Mouse (Mus musculus) frontal cortex, postnatal 25 days (tissue): Measurements from ENCODE around the gene S100pbp.

ENCODE experiments used
- DNase-seq, 2 experiments: peaks; one replicate each; pipeline ENCODE4 v3.0.0; 2022; ENCODE audit warnings: low spot score in 2 of 2

Gene S100pbp

DNA sequence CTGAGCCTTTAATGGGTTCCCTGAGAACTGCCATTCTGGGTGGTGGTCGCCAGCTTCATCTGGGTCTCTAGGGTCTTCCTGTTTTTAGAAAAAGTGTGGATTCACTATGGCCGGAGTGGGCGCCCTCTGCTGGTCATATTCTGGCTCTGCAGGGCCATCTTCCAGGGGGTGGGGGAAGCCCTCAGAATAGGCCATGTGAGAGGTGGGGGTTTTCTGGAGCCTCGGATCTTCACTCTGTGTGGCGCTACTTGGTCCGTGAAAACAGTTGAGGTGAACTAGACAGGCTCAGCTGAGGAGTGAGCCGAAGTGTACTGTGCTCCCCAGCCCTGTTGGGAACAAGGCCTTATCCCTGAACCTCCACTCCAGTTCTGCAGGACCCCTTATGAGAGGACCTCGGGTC is 59.4 kb downstream of the S100pbp start:
- DNase-seq: no peak

GRCm38 (mm10) chr4:129129387-129129786 is 60.1 kb downstream of the S100pbp start:
- DNase-seq: no peak

- DNase-seq: no peak
Observed at GRCm38 (mm10) chr4:129128582-129129338, 60.8 kb downstream of the S100pbp start.

- no peak for DNase-seq
Observed at GRCm38 (mm10) chr4:129125736-129126451, 63.6 kb downstream of the S100pbp start.

DNA sequence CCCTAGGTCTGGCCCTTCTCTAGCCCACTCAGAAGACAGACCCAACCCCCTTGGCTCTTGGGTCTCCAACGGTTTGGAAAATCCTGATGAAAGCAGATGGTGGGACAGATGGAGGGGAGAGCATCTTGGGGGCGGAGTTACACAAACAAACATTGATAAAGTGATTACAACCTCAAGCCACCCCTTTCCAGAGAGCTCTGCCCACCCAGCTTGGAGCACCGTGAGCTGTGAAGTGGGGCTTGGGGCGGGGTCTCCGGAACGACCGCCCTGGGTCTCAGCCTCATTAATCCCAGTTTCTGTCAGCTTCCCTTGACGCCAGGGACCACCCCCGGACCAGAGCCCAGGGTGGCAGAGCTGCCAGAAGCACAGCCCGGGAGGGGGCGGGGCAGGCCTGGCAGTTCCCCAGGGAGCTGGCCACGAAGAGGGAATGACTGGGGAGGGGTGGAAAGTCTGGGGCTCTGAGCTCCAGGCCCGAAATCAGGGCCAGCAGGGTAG is 64.8 kb downstream of the S100pbp start:
- DNase-seq: no peak

GRCm38 (mm10) chr4:129122719-129123118 is 66.8 kb downstream of the S100pbp start:
- DNase-seq: no peak

- DNase-seq: no peak
Observed at GRCm38 (mm10) chr4:129122107-129122506, 67.4 kb downstream of the S100pbp start.

DNA sequence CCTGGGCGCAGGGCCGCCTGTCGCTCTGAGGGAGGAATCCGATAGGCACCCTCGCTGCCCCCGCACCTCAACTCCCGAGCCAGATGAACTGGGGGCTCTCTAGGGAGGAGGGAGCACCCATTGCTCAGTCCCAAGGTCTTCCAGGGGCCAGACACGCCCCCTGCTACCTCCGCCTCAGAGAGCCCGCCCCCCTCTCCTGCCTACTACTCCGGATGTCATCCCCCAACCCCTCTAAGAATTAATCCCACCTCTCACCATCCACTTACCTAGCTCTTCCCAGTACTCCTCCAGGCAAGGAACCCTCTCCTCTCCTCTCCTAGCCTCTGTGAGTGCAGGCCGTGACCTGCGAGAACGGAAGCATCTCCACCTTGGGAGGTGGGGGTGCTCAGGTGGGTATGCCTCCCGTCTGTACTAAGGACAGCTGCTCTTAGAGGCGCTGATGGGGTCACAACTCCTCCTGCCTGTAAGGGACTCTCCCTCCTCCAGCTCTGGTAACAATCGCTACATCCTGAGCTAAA is 67.9 kb downstream of the S100pbp start, which contains the start of gene Hpca:
Hpca (minus strand) TSS at position 468 of the 518 bp plus-strand sequence.
- DNase-seq: no peak

GRCm38 (mm10) chr4:129120520-129121445 is 68.7 kb downstream of the S100pbp start:
- DNase-seq: peak in 1 of 2 experiments; percentile 48

- DNase-seq: no peak
Observed at GRCm38 (mm10) chr4:129119708-129120107, 69.8 kb downstream of the S100pbp start.

DNA sequence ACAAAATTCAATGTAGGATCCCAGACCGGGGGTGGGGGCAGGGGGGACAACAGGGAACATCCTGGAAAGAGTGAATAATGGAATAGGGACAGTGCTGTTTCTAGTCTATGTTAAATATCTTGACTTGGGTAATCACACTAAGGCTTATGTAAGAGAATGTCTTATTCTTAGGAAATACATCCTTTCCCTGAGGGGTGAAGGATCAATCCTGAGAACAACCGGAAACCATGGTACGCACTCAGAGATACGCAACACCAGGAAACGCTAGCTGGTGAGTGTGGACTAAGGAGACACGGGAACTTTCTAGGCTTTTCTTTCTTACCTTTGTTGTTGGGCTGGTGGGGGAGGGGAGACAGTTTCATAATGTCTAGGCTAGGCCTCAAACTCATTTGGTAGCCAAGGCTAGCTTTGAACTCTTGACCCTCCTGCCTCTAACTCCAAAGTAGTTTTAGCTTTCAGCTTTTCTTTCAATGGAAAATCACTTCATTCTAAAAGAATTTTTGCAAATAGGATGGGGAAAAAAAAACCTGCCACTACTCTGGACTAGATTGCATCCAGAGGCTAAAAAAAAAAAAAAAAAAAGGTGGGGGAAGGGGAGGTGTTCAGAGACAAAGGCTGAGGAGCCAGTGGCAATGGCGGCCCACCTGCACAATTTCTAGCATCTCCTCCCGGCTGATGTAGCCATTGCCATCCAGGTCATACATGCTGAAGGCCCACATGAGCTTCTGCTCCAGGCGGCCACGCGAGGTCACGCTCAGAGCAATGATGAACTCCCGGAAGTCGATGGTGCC is 71.6 kb downstream of the S100pbp start:
- no peak for DNase-seq

DNA sequence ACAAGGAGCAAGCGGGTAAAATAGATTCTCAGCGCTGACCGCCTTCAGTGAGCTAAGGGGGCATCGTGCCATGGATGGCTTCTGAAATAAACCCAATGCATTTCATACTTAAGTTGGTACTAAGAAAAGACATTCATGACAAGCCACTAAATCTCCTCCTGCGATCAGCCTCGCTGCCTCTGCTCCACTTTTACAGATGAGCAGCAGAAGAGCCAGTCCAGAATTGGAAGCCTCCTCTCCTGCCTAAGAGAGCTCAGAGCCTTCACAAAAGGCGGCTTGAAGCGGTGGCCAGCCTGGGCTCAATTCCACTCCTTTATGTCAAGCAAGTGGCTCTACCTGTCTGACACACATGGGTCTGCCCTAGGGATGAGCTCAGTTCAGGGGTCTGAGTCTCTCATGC is 72.8 kb downstream of the S100pbp start:
- no peak for DNase-seq

GRCm38 (mm10) chr4:129113083-129113988 is 76.2 kb downstream of the S100pbp start:
- peak; percentile 69 to 83 for DNase-seq

DNA sequence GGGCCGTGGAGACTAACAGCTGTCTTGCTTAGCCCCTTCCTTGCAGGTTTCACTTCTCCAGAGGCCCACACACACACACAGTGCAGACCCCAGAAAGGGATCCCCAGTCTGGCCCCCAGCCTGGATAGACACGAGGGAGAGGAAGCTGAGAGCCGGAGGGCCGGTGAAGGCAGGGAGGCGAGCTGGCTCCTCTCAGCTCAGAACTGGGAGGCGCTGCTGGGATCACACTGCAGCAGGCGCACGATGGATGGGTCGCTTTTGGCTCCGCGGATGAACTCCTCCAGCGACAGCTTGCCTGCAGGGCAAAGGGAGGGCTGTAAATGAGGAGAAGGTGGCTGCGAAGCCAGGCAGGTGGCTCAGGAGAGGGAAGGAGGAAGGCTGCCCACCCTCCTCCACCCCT is 77.3 kb downstream of the S100pbp start:
- DNase-seq: no peak

GRCm38 (mm10) chr4:129111350-129111749 is 78.2 kb downstream of the S100pbp start:
- no peak for DNase-seq

DNA sequence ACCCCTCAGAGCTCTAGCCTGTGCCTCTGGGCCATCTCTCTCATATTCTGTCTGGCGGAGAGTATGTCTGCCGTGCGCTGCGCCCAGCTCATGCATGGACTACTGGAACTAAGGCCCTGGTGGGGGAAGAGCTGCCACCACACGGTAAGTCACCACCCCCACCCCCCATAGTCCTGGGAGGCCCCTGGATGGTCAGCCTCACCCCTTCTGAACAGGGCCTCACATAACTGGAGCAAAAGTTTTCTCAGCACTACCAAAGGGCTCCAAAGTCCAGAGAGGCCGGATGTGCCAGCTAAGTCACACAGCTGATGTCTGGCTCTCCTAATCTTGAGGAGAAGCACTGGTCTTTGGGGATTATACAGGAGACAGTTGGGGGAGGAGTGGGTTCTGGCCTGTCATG is 78.7 kb downstream of the S100pbp start:
- DNase-seq: no peak

GRCm38 (mm10) chr4:129108624-129109023 is 80.9 kb downstream of the S100pbp start:
- no peak for DNase-seq

DNA sequence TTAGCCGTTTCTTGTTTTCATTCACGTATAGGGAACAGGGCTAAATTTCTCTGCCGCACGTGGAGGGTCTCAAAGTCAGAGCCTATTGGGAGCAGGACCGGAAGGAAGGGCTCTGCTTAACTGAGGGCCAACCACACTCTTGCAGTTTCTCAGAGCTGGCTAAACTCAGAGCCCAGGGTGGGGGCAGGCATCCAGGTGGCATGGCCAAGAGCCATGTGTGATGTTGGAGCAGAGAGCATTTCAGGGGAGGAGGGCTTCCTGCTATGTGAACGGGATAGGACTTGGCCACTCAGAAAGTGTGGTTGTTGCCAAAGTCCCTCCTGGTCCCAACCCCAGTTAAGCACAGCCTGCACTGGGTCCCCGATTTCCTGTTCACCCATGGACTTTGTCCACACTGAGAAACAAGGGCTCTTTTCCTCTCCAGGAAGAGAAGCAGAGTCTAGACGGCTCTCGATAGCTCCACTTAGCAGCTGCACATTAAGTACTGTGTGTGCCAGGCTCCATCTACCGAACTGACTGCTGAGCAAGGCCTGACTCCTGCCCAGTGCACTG is 82.1 kb downstream of the S100pbp start:
- no peak for DNase-seq

DNA sequence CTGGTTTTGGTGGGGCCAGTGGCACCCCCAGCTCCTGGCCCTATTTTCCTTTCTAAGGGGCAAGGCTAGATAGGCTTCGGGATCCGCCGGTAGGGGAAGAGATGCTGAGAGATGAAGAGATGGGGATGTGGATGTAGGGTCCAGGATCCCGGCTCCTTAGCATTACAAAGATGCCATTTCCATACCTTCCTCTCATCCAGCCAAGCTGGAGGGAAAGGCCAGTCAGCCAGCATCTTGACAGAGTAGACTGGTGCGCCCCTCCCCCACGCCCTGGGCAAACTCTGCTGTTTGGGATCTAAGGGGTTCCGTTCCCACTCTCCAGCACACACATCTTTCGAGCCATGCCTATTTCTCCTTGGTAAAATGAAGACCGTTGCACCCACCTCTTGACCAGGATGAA is 83.5 kb downstream of the S100pbp start:
- no peak for DNase-seq
